Mouse (Mus musculus): ENCODE measurements around the gene Coq8b. TPM values are rescaled to one million over a fixed set of nuclear protein-coding genes. Genes with fewer than 3 reads are reported as not detected.
A peak's percentile ranks its signal among the peaks of the same experiment; 100 is the strongest.

Gene Coq8b
- polyA plus RNA-seq, 1 experiment from 2014 or later: 20.8 TPM

DNA sequence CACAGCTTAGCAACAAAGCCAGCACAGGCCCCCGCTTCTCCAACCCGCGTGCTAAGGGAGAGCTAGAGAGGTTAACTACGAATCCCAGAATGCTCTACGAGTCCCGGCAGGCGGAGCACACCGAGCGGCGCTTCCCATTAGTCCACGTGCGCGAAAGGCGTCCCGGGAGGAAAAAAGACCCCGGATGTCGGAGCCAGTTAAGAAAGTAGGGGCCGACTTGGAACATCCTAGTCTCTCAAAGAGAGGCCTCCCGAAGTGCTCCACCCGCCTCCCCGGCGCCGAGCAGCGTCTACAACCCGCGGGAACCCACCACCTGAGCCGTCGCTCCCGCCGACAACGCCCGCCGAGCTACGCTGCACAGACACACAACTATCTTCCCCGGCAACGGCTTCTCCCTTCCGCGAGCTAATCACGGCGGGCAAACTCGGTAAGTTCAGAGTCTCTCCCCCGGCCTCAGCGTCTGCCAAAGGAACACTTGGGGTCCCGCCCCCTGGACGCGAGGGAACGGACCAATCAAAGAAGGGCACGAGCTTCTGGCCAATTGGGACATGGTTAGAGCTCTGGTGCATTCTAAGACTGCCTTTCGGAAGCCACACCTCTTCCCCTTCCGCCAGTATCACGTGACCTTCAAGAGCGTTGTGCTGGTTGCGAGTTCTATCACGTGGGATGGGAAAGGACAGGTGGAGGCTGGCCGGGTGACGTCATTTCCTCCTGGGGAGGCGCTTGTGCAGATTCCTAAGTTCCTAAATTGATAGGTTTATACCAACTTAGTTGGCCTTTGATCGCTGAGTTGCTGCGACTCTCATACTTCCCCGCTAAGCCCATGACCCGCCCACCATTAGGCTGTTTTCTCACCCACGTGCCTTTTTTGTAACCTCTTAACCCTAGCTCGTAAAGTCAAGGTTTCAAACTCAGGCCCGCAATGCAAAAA lies 36.9 kb upstream of the Coq8b start, which contains the start of the genes BC024978 and Snrpa:
Gene BC024978, plus strand, starts transcription at position 101 of the 931 bp plus-strand sequence.
Gene Snrpa, minus strand, starts transcription at position 591 of the 931 bp plus-strand sequence.
- Histone ChIP-seq H3K27me3 (ENCODE audit: insufficient read depth, low read length) (no peaks in the 10 kb centered on the region), H3K9me3 (replicated peaks; ENCODE audit: low read length) (no peaks in the 10 kb centered on the region), H3K27ac (peak within 1 kb of the TSS; percentile 100), H3K4me3 (replicated peaks; ENCODE audit: low read depth, low read length) (peak within 1 kb of the TSS; percentile 82), H3K36me3 (ENCODE audit: insufficient read depth, low read length) (peaks cover 26% of the 10 kb centered on the region), H3K4me1 (replicated peaks; ENCODE audit: insufficient read depth, low read length) (peaks cover 7% of the 10 kb centered on the region), H3K4me2 (ENCODE audit: low read length) (peak within 1 kb of the TSS; percentile 64), H3K9ac (ENCODE audit: low read depth, low read length) (peak within 1 kb of the TSS; percentile 96)
- 0 out of 2 replicates have a peak, but pooled peaks have one; percentile 25 for TF ChIP-seq CTCF (IDR thresholded peaks at IDR 0.05; ENCODE audit: low read depth)
- DNase-seq (ENCODE audit: low spot score): peak; percentile 100
- under 1% methylated on average over 64 of the region's 64 CpGs for WGBS
- ATAC-seq (replicated peaks; ENCODE audit: low FRiP score, low read depth): peak; percentile 99

DNA sequence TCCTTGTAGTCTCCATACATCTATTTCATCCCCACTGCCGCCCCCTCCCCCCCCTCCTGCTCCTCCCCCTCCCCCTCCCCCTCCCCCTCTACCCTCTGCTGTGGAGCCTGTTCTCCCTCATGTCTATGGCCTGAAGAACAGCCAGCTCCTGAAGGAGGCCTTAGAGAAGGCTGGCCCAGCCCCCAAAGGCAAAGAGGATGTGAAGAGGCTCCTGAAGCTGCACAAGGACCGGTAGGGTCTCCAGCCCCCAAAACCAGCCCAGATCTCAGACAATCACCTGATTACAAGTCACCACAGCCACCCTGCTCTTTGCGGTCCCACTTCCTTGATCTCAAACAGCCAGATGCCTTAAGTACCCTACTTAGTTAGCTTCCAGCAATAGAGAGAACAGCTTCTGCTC lies 35.7 kb upstream of the Coq8b start:
- Histone ChIP-seq H3K27me3 (ENCODE audit: insufficient read depth, low read length) (no peaks in the 10 kb centered on the region), H3K9me3 (replicated peaks; ENCODE audit: low read length) (no peaks in the 10 kb centered on the region), H3K4me2 (ENCODE audit: low read length) (no peak overlapping the region), H3K27ac (no peak overlapping the region), H3K4me1 (replicated peaks; ENCODE audit: insufficient read depth, low read length) (peaks cover 7% of the 10 kb centered on the region), H3K36me3 (ENCODE audit: insufficient read depth, low read length) (peaks cover 16% of the 10 kb centered on the region), H3K4me3 (replicated peaks; ENCODE audit: low read depth, low read length) (no peak overlapping the region), H3K9ac (ENCODE audit: low read depth, low read length) (no peak overlapping the region)
- no peak for DNase-seq (ENCODE audit: low spot score)
- no peak for TF ChIP-seq CTCF (IDR thresholded peaks at IDR 0.05; ENCODE audit: low read depth)
- 95% methylated on average over 3 of the region's 3 CpGs for WGBS
- ATAC-seq (replicated peaks; ENCODE audit: low FRiP score, low read depth): no peak

DNA sequence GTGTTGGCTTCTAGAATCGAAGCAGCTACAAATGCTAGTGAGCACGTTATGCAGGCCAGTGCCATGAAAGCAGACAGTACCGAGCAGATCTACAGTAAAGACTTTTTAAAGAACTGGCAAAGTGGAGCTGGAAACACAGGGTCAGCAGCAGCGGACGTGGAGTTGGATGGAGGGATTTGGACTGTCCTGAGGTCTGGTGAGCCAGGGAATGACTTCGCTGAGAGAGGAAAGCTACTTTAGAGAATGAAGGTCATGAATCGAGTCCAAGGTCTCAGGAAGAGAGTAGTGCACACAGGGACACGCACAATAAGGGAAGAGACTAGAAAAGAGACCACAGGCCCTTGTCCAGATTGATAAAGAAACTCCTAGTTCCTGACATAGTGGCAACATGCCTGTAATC lies 35.2 kb upstream of the Coq8b start:
- Histone ChIP-seq H3K9ac (ENCODE audit: low read depth, low read length) (no peak overlapping the region), H3K4me3 (replicated peaks; ENCODE audit: low read depth, low read length) (no peak overlapping the region), H3K4me2 (ENCODE audit: low read length) (no peak overlapping the region), H3K9me3 (replicated peaks; ENCODE audit: low read length) (no peaks in the 10 kb centered on the region), H3K27me3 (ENCODE audit: insufficient read depth, low read length) (no peaks in the 10 kb centered on the region), H3K4me1 (replicated peaks; ENCODE audit: insufficient read depth, low read length) (peaks cover 7% of the 10 kb centered on the region), H3K36me3 (ENCODE audit: insufficient read depth, low read length) (peaks cover 14% of the 10 kb centered on the region; the same call in 1 of the 2 replicates), H3K27ac (no peak overlapping the region)
- WGBS: 94% methylated on average over 8 of the region's 8 CpGs
- DNase-seq (ENCODE audit: low spot score) (no peak), ATAC-seq (replicated peaks; ENCODE audit: low FRiP score, low read depth) (no peak)
- TF ChIP-seq CTCF (IDR thresholded peaks at IDR 0.05; ENCODE audit: low read depth): no peak

DNA sequence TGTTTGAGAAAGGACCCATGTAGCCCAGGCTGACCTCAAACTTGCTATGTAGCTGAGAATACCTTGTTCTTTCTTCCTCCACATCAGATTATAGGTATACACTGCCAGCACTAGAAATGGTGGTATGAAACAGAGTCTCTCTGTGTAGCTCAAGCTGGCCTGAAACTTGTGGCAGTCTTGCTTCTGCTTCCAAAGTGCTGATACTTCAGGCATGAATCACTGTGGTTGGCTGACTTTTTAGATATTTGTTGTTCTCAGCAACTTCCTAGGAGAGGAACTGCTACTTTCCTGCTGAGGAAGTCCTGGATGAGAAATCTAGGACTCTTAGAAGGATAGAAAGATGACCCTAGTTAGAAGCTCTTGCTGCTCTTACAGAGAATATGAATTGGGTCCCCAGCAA lies 34.5 kb upstream of the Coq8b start:
- Histone ChIP-seq H3K36me3 (ENCODE audit: insufficient read depth, low read length) (0 out of 2 replicates have a peak, but pooled peaks cover 13% of the 10 kb centered on the region), H3K9me3 (replicated peaks; ENCODE audit: low read length) (no peaks in the 10 kb centered on the region), H3K4me1 (replicated peaks; ENCODE audit: insufficient read depth, low read length) (peaks cover 7% of the 10 kb centered on the region), H3K4me2 (ENCODE audit: low read length) (no peak overlapping the region), H3K9ac (ENCODE audit: low read depth, low read length) (no peak overlapping the region), H3K4me3 (replicated peaks; ENCODE audit: low read depth, low read length) (no peak overlapping the region), H3K27me3 (ENCODE audit: insufficient read depth, low read length) (no peaks in the 10 kb centered on the region), H3K27ac (no peak overlapping the region)
- DNase-seq (ENCODE audit: low spot score) (no peak), ATAC-seq (replicated peaks; ENCODE audit: low FRiP score, low read depth) (no peak)
- TF ChIP-seq CTCF (IDR thresholded peaks at IDR 0.05; ENCODE audit: low read depth): no peak

DNA sequence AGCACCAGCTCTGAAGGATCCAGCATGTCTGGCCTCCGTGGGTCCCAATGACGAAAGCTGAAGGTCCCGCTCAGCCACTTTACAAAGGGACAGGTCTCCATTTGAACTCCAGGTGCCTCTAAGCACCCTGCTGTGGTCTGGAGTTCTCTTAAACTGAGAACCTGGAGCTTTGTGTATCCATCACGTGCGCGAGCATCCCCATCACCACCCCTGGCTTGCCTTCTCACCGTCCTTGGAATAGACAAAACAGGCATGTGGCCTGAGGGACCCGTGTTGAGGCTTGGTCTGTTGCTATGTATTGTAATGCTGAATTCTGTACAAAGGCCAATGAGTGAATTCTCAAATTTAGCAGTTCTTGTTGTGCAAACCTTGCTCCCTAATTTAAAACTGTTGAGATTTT lies 34.0 kb upstream of the Coq8b start:
- Histone ChIP-seq H3K27ac (no peak overlapping the region), H3K4me2 (ENCODE audit: low read length) (no peak overlapping the region), H3K9ac (ENCODE audit: low read depth, low read length) (no peak overlapping the region), H3K9me3 (replicated peaks; ENCODE audit: low read length) (no peaks in the 10 kb centered on the region), H3K27me3 (ENCODE audit: insufficient read depth, low read length) (no peaks in the 10 kb centered on the region), H3K4me3 (replicated peaks; ENCODE audit: low read depth, low read length) (no peak overlapping the region), H3K36me3 (ENCODE audit: insufficient read depth, low read length) (0 out of 2 replicates have a peak, but pooled peaks cover 10% of the 10 kb centered on the region), H3K4me1 (replicated peaks; ENCODE audit: insufficient read depth, low read length) (peaks cover 7% of the 10 kb centered on the region)
- 94% methylated on average over 8 of the region's 8 CpGs for WGBS
- no peak for TF ChIP-seq CTCF (IDR thresholded peaks at IDR 0.05; ENCODE audit: low read depth)
- no peak for DNase-seq (ENCODE audit: low spot score)
- no peak for ATAC-seq (replicated peaks; ENCODE audit: low FRiP score, low read depth)

DNA sequence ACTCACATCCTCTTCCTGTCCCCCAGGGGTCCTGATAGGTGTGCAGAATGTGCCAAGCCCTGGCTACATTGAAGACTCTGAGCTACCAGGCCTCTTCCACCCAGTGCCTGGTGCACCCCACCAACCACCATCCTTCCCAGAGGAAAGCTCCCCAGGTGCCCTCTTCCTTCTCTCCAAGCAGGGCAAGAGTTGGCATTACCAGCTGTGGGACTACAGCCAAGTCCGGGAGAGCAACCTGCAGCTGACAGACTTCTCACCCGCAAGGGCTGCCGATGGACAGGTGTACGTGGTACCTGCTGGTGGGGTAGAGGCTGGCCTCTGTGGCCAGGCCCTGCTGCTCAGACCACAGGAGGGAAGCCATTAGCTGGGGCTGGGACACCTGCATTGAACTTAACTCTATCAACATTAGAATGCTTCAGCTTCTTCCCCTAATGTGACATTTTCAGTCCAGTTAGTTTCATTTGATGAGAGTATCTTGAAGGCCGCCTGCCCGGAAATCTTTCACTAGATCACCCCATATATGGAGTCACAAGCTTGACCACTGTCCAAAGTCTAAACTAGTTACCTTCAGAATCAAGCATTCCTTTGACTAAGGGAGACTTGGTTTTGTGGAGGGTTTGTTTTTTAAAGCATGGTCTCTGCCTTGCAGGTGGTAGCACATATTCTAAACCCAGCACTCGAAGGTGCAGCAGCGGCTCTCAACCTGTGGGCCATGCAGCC lies 28.9 kb upstream of the Coq8b start:
- H3K27ac ChIP-seq: no peak overlapping the region
- no peaks in the 10 kb centered on the region for H3K4me1 ChIP-seq (replicated peaks; ENCODE audit: insufficient read depth, low read length)
- H3K36me3 ChIP-seq (ENCODE audit: insufficient read depth, low read length): 0 out of 2 replicates have a peak, but pooled peaks cover 22% of the 10 kb centered on the region
- DNase-seq (ENCODE audit: low spot score) (no peak), ATAC-seq (replicated peaks; ENCODE audit: low FRiP score, low read depth) (no peak)
- WGBS: 93% methylated on average over 8 of the region's 8 CpGs
- H3K9me3 ChIP-seq (replicated peaks; ENCODE audit: low read length): no peaks in the 10 kb centered on the region
- no peak for TF ChIP-seq CTCF (IDR thresholded peaks at IDR 0.05; ENCODE audit: low read depth)
- no peak overlapping the region for H3K4me2 ChIP-seq (ENCODE audit: low read length)
- H3K9ac ChIP-seq (ENCODE audit: low read depth, low read length): no peak overlapping the region
- H3K27me3 ChIP-seq (ENCODE audit: insufficient read depth, low read length): no peaks in the 10 kb centered on the region
- H3K4me3 ChIP-seq (replicated peaks; ENCODE audit: low read depth, low read length): no peak overlapping the region

Data from kidney, postnatal 0 days (tissue).